Mouse (Mus musculus) lung, adult 2 months (tissue): ENCODE measurements around the gene Vwa7. TPM values are rescaled to one million over a fixed set of nuclear protein-coding genes. Genes with fewer than 3 reads are reported as not detected.
A peak's percentile ranks its signal among the peaks of the same experiment; 100 is the strongest.
"Not testable (repeated sequence)": the region's sequence is repeated elsewhere in the genome, so short reads cannot be mapped to it uniquely, and the experiment has no call there.

ENCODE experiments used
- DNase-seq: peaks from one replicate; pipeline ENCODE4 v3.0.0; 2022
- H3K4me1 ChIP-seq: fragments of 200-500 bp; 2 replicates; pipeline ENCODE4 v1.6.1; 2011; ENCODE audit warnings: low read length; ENCODE audit not compliant: control insufficient read depth, insufficient read depth
- H3K4me3 ChIP-seq: fragments of 200-500 bp; replicated peaks from 2 replicates; pipeline ENCODE3; 2011; ENCODE audit warnings: low read depth, mild to moderate bottlenecking, control low read depth, low read length; ENCODE audit errors: extremely low read depth
- CTCF ChIP-seq: fragments of 200-500 bp; IDR thresholded peaks from 2 replicates; pipeline ENCODE4 v1.5.1; 2011; ENCODE audit warnings: mild to moderate bottlenecking, low read length, control low read depth; ENCODE audit not compliant: insufficient read depth
- POLR2A ChIP-seq: fragments of 200-500 bp; IDR thresholded peaks from 2 replicates; pipeline ENCODE4 v1.6.1; 2011; ENCODE audit warnings: low read depth, mild to moderate bottlenecking, control low read depth, low read length, borderline replicate concordance; ENCODE audit errors: extremely low read depth
- WGBS: fragments of 180-500 bp; shearing (Covaris S2); methylation state at CpG from one replicate; pipeline ENCODE4 v1.1.7; 2018; 5-methylcytosine and 5-hydroxymethylcytosine counted together
- polyA plus RNA-seq: library from polyadenylated mRNA; depleted of rRNA; stranded (reverse); fragments of >200 nt; gene quantifications from 2 replicates; pipeline ENCODE4 v1.2.3, GENCODE M21; 2012; rRNA removed

The Vwa7 gene
- polyA plus RNA-seq: 4.0 and 4.2 TPM in 2 replicates

DNA sequence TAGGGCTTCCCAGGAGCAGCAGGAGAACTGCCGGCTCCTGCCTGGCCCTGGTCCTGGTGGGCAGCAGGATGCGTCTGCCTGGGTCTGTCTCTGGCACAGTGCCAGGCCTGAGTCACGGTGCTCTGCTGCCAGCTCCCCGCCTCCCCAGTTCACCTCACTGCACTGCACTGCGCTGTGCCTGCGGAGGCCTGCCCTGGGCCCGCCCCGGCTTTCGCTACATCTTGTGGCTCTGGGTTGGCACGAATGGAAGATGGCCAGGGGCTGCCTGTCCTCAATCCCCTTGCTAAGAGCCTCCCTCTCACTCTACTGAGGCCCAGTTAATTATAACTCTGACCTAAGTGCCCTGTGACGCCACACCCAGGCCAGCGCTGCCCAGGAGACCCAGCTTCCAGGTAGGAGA, at the start of gene Vwa7:
Gene Vwa7 (plus strand): TSS at position 204 of the 400 bp plus-strand sequence.
- H3K4me3 ChIP-seq: no peak within 1 kb of the TSS
- WGBS: 41% methylated on average over 12 of the region's 12 CpGs
- no peak for DNase-seq
- H3K4me1 ChIP-seq: peaks cover 4% of the 10 kb centered on the region; the same call in 1 of the 2 replicates
- TF ChIP-seq POLR2A (no peak), CTCF (no peak)

DNA sequence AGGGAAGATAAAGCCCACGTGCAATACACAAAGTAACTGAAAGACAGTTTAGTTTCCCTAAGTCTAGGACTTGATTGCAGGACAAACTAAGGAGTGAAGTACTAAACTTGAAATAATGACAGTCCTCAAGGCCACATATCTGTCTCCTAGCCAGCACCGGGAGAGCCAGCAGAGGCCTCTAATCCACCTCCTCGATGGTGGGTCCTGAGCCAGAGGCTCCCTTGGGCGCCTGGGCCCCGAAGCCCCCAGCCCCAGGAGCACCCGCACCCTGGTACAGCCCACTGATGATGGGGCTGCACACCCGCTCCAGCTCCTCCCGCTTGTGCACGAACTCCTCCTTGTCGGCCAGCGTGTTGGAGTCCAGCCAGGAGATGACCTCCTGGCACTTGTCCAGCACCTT, 46.6 kb upstream of the Vwa7 start, which contains the start of gene Gm20481:
Gene Gm20481 (plus strand): TSS at position 91 of the 400 bp plus-strand sequence.
- not testable (repeated sequence) for H3K4me1 ChIP-seq, H3K4me3 ChIP-seq, DNase-seq
- WGBS: 54% methylated on average over 7 of the region's 11 CpGs

DNA sequence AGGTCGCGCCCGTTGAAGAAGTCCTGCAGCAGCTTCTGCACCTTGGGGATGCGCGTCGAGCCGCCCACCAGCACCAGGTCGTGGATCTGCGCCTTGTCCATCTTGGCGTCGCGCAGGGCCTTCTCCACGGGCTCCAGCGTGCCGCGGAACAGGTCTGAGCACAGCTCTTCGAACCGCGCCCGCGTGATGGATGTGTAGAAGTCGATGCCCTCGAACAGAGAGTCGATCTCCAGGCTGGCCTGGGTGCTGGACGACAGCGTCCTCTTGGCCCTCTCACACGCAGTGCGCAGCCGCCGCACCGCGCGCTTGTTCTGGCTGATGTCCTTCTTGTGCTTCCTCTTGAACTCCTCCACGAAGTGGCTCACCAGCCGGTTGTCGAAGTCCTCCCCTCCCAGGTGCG, 45.5 kb upstream of the Vwa7 start:
- not testable (repeated sequence) for H3K4me3 ChIP-seq, H3K4me1 ChIP-seq, DNase-seq
- 13% methylated on average over 21 of the region's 37 CpGs for WGBS

DNA sequence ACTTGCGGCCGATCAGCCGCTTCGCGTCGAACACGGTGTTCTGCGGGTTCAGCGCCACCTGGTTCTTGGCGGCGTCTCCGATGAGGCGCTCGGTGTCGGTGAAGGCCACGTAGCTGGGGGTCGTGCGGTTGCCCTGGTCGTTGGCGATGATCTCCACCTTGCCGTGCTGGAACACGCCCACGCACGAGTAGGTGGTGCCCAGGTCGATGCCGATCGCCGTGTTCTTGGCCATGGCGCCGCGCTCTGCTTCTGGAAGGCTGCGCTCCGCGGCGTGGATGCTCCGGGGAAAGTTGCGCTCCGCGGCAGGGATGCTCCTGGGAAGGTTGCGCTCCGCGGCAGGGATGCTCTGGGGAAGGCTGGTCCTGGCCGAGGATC, 44.7 kb upstream of the Vwa7 start:
- not testable (repeated sequence) for H3K4me1 ChIP-seq, DNase-seq
- H3K4me3 ChIP-seq: peak overlapping the region; percentile 48
- 1% methylated on average over 31 of the region's 43 CpGs for WGBS

DNA sequence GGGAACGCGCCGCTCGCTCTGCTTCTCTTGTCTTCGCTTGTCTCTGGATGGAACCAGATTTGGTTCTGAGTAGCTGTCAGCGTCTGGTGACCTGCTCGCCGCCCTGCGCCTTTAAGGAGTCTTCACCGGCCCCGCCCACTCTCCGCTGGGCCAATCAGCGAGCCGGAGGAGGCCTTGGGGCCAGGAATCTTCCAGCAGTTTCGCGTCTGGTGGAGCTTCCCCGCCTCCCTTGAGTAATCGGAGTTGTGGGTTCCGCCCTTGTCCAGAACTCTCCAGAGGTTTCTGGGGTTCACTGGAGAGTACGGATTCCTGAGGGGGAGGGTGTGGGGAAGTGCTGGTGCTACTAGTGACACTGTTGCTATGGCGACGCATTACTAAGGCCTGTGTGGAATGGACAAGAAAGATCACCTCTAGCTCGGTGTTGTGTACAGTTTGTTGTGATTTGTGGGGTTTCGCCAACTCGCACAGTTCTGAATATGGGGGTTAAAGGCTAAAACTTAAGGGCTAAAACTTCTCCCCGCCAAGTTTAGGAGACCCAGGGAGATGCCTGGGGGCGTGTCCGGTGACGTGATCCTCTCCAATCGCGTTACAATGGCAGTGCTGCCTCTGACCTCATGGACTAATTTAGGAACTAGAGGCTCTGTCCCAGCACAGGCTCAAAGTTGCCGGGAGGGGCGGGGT, 44.2 kb upstream of the Vwa7 start, which contains the start of the genes Hspa1a and Hspa1l:
Gene Hspa1a (minus strand): TSS at position 88 of the 681 bp plus-strand sequence.
Gene Hspa1l (plus strand): TSS at position 635 of the 681 bp plus-strand sequence.
- peak; percentile 88 for DNase-seq

DNA sequence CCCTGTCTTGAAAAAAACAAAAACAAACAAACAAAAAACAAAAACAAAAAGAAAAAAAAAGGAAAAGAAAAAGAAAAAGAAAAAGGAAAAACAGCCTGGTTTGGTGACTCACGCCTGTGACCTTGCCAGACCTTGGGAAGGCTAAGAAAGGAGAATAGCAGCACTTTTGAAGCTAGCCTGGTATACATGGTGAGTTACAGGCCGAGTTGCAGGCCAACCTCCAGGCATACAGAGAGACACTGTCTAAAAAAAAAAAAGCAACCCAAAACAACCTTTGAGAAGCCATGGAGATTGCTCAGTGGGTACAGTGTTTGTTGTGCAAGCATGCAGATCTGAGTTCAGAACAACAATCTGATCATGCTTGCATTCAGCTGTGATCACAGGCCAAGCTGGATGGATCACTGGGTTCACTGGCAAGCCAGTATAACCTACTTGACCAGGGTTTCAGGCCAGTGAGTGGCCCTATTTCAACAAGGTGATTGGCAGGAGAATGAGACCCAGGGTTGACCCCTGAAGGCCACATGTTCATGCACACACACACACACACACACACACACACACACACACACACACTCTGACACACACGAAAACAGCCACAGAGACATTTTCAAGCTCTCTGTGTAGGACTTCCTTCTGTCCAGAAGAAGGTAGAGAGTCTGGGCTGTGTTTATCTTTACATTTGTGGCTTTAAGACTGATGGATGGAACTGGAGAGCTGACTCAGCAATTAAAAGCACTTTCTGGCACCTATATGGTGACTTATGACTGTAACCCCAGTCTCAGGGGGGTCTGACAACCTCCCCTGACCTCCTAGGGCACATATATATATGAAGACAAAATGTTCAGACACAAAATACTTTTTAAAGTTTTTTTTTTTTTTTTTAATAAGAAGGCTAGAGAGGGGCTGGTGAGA, 40.5 kb upstream of the Vwa7 start:
- Histone ChIP-seq H3K4me3 (no peak overlapping the region), H3K4me1 (peaks cover 3% of the 10 kb centered on the region)
- TF ChIP-seq POLR2A (no peak), CTCF (no peak)
- WGBS: 82% methylated on average over 3 of the region's 3 CpGs
- no peak for DNase-seq

More for the DNA sequence above, 44.2 kb upstream of the Vwa7 start, which contains the start of the genes Hspa1a and Hspa1l:
- WGBS: under 1% methylated on average over 30 of the region's 33 CpGs
- H3K4me3 ChIP-seq: peak within 1 kb of the TSS; percentile 90
- H3K4me1 ChIP-seq: not testable (repeated sequence)
- TF ChIP-seq POLR2A: peak; percentile 76; the same call in 1 of the 2 replicates

DNA sequence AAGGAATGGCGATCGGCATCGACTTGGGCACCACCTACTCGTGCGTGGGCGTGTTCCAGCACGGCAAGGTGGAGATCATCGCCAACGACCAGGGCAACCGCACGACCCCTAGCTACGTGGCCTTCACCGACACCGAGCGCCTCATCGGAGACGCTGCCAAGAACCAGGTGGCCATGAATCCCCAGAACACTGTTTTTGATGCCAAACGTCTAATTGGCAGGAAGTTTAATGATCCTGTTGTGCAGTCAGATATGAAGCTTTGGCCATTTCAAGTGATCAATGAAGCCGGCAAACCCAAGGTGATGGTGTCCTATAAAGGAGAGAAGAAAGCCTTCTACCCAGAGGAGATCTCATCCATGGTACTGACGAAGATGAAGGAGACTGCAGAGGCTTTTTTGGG, 39.4 kb upstream of the Vwa7 start:
- WGBS: 93% methylated on average over 20 of the region's 20 CpGs
- Histone ChIP-seq H3K4me3 (no peak overlapping the region), H3K4me1 (peaks cover 5% of the 10 kb centered on the region)
- DNase-seq: no peak
- TF ChIP-seq CTCF: no peak
- no peak for TF ChIP-seq POLR2A

DNA sequence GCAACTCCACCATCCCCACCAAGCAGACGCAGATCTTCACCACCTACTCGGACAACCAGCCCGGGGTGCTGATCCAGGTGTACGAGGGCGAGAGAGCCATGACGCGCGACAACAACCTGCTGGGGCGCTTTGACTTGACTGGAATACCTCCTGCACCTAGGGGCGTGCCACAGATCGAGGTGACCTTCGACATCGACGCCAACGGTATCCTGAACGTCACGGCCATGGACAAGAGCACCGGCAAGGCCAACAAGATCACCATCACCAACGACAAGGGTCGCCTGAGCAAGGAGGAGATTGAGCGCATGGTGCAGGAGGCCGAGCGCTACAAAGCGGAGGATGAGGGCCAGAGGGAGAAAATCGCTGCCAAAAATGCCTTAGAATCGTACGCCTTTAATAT, 38.1 kb upstream of the Vwa7 start:
- no peak overlapping the region for H3K4me3 ChIP-seq
- peaks cover 2% of the 10 kb centered on the region for H3K4me1 ChIP-seq
- no peak for DNase-seq
- TF ChIP-seq CTCF (no peak), POLR2A (no peak)
- WGBS: 86% methylated on average over 27 of the region's 27 CpGs

DNA sequence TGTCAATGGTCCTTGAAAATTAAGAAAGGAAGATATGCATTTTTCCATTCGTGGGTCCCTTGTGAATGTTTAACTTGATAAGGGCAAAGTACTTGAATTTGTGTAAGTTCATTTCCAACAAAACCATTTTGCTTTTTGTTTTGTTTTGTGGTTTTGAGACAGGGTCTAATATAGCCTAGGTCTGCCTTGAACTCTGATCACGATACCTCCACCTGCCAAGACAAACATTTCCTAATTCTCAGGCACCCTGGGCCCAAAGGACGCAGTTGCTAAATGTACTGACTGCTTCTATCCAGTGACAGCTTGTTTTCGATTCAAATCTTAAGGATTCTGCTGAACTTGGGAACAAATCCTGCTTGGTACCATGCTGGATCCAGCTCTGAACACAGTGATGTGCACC, 36.7 kb upstream of the Vwa7 start:
- TF ChIP-seq CTCF (no peak), POLR2A (no peak)
- DNase-seq: no peak
- 86% methylated on average over 4 of the region's 4 CpGs for WGBS
- Histone ChIP-seq H3K4me3 (no peak overlapping the region), H3K4me1 (peaks cover 2% of the 10 kb centered on the region)

DNA sequence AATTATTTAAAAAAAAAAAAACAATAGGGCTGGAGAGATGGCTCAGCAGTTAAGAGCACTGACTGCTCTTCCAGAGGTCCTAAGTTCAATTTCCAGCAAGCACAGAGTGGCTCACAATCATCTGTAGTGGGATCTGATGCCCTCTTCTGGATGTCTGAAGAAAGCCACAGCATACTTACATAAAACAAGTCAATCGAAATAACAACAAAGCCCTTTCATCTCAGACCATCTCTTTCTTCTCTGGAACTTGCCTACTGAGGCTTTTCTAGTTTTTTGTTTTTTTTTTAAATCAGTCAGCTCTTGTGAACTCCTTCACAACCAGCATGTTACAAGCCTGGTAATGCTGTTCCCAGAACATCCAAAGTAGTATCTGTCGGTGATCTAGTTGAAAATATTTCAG, 35.7 kb upstream of the Vwa7 start:
- peak; percentile 28; the same call in 1 of the 2 replicates for TF ChIP-seq CTCF
- no peak for TF ChIP-seq POLR2A
- no peak for DNase-seq
- 6% methylated on average over 2 of the region's 2 CpGs for WGBS
- Histone ChIP-seq H3K4me3 (peak overlapping the region; percentile 19), H3K4me1 (peaks cover 2% of the 10 kb centered on the region)
